Mouse (Mus musculus) embryonic facial prominence, embryonic 11.5 days (tissue): Measurements from ENCODE around the gene 9130409I23Rik. TPM values are rescaled to one million over a fixed set of nuclear protein-coding genes. Genes with fewer than 3 reads are reported as not detected.

Source experiments
- ATAC-seq: fragments of 200-750 bp; cut with Nextera tagmentation; replicated peaks from 2 replicates; pipeline ENCODE4 v1.8.0; 2017; ENCODE audit warnings: low read depth; ENCODE audit not compliant: insufficient number of reproducible peaks, low FRiP score, low TSS enrichment
- DNase-seq: peaks from one replicate; pipeline ENCODE4 v3.0.0-alpha.2; 2015; ENCODE audit warnings: low spot score
- H3K27ac ChIP-seq: fragments of 300-500 bp; sonication (generic); replicated peaks from 2 replicates; pipeline ENCODE4 v1.5.1; 2014; ENCODE audit warnings: mild to moderate bottlenecking, low read depth, low read length, control low read depth
- H3K27me3 ChIP-seq: fragments of 300-500 bp; sonication (generic); 2 replicates; pipeline ENCODE4 v1.6.1; 2014; ENCODE audit warnings: mild to moderate bottlenecking, low read length, moderate library complexity, mixed read lengths; ENCODE audit not compliant: control insufficient read depth, insufficient read depth
- H3K36me3 ChIP-seq: fragments of 300-500 bp; sonication (generic); replicated peaks from 2 replicates; pipeline ENCODE4 v1.6.1; 2014; ENCODE audit warnings: low read depth, mild to moderate bottlenecking, low read length, moderate library complexity, mixed read lengths; ENCODE audit not compliant: control insufficient read depth, insufficient read depth
- H3K4me1 ChIP-seq: fragments of 300-500 bp; sonication (generic); 2 replicates; pipeline ENCODE4 v1.6.1; 2014; ENCODE audit warnings: low read length, mixed read lengths; ENCODE audit not compliant: control insufficient read depth, insufficient read depth
- H3K4me2 ChIP-seq: fragments of 300-500 bp; sonication (generic); 2 replicates; pipeline ENCODE4 v1.6.1; 2014; ENCODE audit warnings: low read depth, mild to moderate bottlenecking, control low read depth, low read length, moderate library complexity
- H3K4me3 ChIP-seq: fragments of 300-500 bp; sonication (generic); 2 replicates; pipeline ENCODE4 v1.5.1; 2014; ENCODE audit warnings: low read depth, low read length, control low read depth
- H3K9ac ChIP-seq: fragments of 300-500 bp; sonication (generic); replicated peaks from 2 replicates; pipeline ENCODE4 v1.6.1; 2014; ENCODE audit warnings: mild to moderate bottlenecking, control low read depth, low read length
- H3K9me3 ChIP-seq: fragments of 300-500 bp; sonication (generic); replicated peaks from 2 replicates; pipeline ENCODE4 v1.6.1; 2016; ENCODE audit warnings: mild to moderate bottlenecking, low read length, inconsistent platforms, mixed read lengths; ENCODE audit not compliant: control insufficient read depth
- WGBS: fragments of 180-500 bp; shearing (Covaris S2); extraction: QIAGEN DNeasy Blood & Tissue Kit; methylation state at CpG from one replicate; pipeline ENCODE4 v1.1.7; 2014; 5-methylcytosine and 5-hydroxymethylcytosine counted together
- polyA plus RNA-seq: library from polyadenylated mRNA; unstranded; fragments of >200 nt; fragmentation: Nextera tagmentation; extraction: Ambion mirVana; gene quantifications from 2 replicates; pipeline ENCODE4 v1.2.1, GENCODE M21; 2014

Gene 9130409I23Rik
- not detected in 2 replicates for polyA plus RNA-seq

DNA sequence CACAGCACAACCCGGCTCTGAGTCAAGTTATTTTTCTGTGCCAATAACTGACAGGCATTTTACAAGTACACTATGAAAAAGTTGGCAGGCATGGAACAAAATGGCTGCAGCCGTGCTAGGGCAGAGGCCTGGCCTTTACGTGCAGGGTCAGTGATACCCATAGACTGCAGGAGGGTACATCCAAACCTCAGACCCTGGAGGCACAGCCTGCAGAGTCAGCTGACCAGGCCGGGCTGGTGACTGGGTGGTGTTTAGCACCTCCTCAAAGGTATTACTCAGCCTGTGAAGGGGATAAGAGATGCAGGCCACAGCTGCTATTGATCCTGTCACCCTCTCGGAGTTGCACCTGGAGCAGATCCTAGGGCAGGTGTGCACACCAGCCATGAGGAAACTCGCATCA lies at the start of gene 9130409I23Rik:
Gene 9130409I23Rik (plus strand): TSS at position 301 of the 400 bp plus-strand sequence.
- Histone ChIP-seq H3K36me3 (no peaks in the 10 kb centered on the region), H3K27me3 (no peaks in the 10 kb centered on the region), H3K4me3 (no peak within 1 kb of the TSS), H3K4me1 (no peaks in the 10 kb centered on the region), H3K9ac (no peak within 1 kb of the TSS), H3K27ac (no peak within 1 kb of the TSS), H3K9me3 (no peaks in the 10 kb centered on the region), H3K4me2 (no peak within 1 kb of the TSS)
- WGBS = 85% methylated on average over 6 of the region's 6 CpGs
- ATAC-seq (no peak), DNase-seq (no peak)

DNA sequence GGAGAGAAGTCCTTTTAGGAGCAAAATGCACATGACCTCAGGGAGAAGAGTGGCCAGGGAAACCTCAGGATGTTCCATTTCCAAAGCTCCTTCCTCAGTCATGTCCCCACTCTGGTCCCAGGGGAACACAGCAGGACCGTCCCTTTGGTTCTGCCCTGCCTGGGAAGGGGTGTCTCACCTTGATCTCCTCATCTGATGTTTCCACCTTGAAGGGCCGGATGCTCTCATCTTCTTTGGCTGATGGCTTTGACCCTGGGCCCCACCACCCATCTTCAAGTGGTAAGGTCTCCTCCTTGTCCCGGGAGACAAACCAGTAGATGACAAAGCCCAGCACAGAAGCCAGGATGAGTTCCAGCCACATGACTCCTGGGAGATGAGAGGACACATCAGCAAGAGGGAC lies 49.4 kb upstream of the 9130409I23Rik start:
- H3K9ac ChIP-seq = no peak overlapping the region
- ATAC-seq = no peak
- WGBS = 86% methylated on average over 3 of the region's 3 CpGs

DNA sequence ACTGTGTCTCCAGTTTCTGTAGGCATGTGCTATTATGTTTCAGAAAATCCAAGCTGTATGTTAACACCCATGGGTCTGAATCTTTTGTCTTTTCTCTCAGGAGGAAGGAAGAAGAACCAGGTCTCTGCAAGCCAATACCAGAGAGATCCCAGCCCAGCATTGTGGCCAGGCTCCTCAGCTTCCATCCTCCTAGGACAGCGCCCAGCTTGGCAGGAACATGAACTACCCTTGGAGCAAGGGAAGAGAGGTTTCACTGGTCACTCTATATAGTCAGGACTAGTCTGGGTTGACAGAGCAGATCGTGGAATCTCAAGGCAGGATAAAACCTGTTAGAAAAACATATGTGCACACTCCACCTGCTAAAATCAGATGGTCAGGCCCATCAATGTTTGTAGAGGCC lies 47.2 kb upstream of the 9130409I23Rik start:
- Histone ChIP-seq H3K27ac (no peak overlapping the region), H3K9ac (no peak overlapping the region), H3K4me3 (no peak overlapping the region), H3K27me3 (no peaks in the 10 kb centered on the region), H3K4me2 (no peak overlapping the region), H3K4me1 (no peaks in the 10 kb centered on the region), H3K36me3 (no peaks in the 10 kb centered on the region), H3K9me3 (no peaks in the 10 kb centered on the region)
- no peak for ATAC-seq
- 81% methylated on average over 2 of the region's 2 CpGs for WGBS
- DNase-seq = no peak

More for the DNA sequence above, 49.4 kb upstream of the 9130409I23Rik start:
- no peaks in the 10 kb centered on the region for H3K36me3 ChIP-seq
- no peak overlapping the region for H3K4me3 ChIP-seq
- H3K4me2 ChIP-seq = no peak overlapping the region
- H3K27me3 ChIP-seq = no peaks in the 10 kb centered on the region
- DNase-seq = no peak
- H3K9me3 ChIP-seq = no peaks in the 10 kb centered on the region
- H3K4me1 ChIP-seq = no peaks in the 10 kb centered on the region
- no peak overlapping the region for H3K27ac ChIP-seq

DNA sequence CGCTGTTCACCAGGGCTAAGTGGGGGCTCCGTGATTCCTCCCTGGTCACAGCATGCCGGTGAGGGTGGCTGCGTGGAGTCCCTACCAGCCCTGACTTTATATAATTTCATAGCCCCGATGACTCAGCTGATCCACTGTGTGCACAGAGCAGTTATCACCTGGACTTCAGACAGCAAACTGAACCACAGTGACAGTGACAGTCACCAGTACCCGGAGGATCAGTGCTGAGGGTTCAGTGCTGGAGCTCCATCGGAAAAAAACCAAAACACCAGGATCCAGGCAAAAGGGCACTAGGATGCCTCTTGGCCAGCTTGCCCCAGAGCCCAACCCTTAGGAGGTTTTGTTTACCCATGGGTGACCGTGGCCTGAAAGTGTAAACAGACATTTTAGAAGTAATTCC lies 45.7 kb upstream of the 9130409I23Rik start:
- no peak for ATAC-seq
- DNase-seq = no peak
- Histone ChIP-seq H3K27me3 (no peaks in the 10 kb centered on the region), H3K4me3 (no peak overlapping the region), H3K9ac (no peak overlapping the region), H3K27ac (no peak overlapping the region), H3K4me1 (no peaks in the 10 kb centered on the region), H3K36me3 (no peaks in the 10 kb centered on the region), H3K9me3 (no peaks in the 10 kb centered on the region), H3K4me2 (no peak overlapping the region)
- 87% methylated on average over 8 of the region's 8 CpGs for WGBS

DNA sequence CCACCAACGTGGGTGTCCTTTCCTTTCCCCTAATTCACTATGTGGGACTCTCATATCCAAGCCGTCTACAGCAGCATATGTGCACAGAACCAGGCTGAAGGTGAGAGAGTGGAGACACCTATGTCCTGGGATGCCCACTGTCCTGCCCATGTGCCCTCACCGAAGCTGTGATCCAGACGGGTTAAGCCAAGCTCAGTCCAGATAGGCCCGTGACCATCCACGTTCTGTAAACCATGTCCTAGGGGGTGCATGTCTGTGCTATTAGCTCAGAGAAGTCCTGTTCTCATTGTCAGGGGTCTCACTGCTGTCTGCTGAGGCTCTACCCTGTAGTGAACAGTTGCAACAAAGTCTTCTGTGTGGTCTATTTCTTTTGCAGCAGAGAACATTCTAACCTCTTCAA lies 43.2 kb upstream of the 9130409I23Rik start:
- H3K4me1 ChIP-seq = no peaks in the 10 kb centered on the region
- ATAC-seq = no peak
- H3K36me3 ChIP-seq = no peaks in the 10 kb centered on the region
- DNase-seq = no peak
- H3K27ac ChIP-seq = no peak overlapping the region
- no peak overlapping the region for H3K9ac ChIP-seq
- H3K4me3 ChIP-seq = no peak overlapping the region
- no peaks in the 10 kb centered on the region for H3K9me3 ChIP-seq
- no peak overlapping the region for H3K4me2 ChIP-seq
- 87% methylated on average over 6 of the region's 6 CpGs for WGBS
- H3K27me3 ChIP-seq = no peaks in the 10 kb centered on the region

DNA sequence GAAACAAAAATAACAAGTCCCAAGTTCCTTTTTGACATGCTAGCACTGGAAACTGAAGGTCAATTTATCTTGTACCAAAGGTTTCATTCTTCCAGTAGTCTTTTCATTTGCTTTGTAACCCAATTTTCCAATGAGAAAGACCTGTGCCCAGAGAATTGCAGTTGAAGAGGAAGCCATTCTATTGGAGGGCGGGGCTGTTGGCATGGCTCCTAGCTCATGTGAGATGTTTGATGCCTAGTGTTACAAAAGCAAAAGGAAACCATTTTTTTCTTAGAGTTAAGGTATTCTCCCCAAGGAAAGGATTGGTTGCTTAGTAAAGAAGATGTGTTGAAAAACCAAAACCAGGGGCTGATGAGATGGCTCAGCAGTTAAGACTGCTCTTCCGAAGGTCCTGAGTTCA lies 42.8 kb upstream of the 9130409I23Rik start:
- Histone ChIP-seq H3K4me2 (no peak overlapping the region), H3K9ac (no peak overlapping the region), H3K9me3 (no peaks in the 10 kb centered on the region), H3K36me3 (no peaks in the 10 kb centered on the region), H3K4me3 (no peak overlapping the region), H3K27me3 (no peaks in the 10 kb centered on the region), H3K4me1 (no peaks in the 10 kb centered on the region), H3K27ac (no peak overlapping the region)
- no peak for ATAC-seq
- WGBS = 99% methylated on average over 2 of the region's 2 CpGs
- no peak for DNase-seq

DNA sequence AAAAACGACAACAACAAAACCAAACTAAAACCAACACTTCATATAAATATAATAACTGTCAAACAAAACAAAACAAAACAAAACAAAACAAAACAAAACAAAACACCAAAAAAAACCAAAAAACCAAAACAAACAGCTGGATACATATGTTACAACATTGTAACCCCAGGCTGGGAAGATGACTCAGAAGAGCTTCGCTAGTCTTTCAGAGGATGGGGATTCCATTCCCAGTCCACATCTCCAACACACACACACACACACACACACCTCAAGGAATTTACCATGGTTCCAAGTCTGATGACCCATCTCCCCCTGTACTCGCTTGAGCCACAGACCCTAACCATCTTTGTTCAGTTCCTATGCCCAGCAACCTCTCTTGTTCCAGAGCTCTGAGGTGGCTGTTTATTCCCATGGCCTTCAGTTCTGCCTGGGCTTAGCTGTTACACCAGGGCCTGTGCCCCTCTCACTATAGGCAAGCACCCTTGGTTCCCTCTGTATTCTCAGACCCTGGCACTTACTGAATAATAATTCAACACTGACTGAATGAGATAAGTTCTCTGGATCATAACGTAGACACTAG lies 41.9 kb upstream of the 9130409I23Rik start:
- H3K4me1 ChIP-seq = no peaks in the 10 kb centered on the region
- no peaks in the 10 kb centered on the region for H3K27me3 ChIP-seq
- WGBS = 88% methylated on average over 4 of the region's 4 CpGs
- ATAC-seq = no peak
- no peaks in the 10 kb centered on the region for H3K9me3 ChIP-seq
- no peak overlapping the region for H3K4me3 ChIP-seq
- H3K27ac ChIP-seq = no peak overlapping the region
- no peaks in the 10 kb centered on the region for H3K36me3 ChIP-seq
- DNase-seq = no peak
- no peak overlapping the region for H3K4me2 ChIP-seq
- H3K9ac ChIP-seq = no peak overlapping the region

DNA sequence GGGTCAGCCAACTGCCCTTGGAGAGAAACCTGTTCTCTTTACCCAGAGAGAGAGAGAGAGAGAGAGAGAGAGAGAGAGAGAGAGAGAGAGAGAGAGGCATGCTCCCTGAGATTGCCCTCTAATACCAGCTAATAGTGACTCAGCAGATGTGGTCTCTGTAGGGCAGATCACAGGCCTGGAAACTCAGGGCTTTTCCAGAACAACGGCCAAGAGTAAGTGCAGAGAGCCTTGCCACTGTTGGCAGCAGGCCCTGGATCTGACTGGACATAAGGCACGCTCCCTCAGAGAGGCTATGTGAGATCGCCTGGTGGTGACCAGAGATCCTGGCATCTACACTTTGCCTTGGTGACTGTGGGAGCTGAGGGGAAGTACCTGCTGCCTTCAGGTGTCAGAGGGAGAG lies 41.3 kb upstream of the 9130409I23Rik start:
- H3K9ac ChIP-seq = no peak overlapping the region
- ATAC-seq = no peak
- no peak for DNase-seq
- no peaks in the 10 kb centered on the region for H3K36me3 ChIP-seq
- no peak overlapping the region for H3K27ac ChIP-seq
- no peak overlapping the region for H3K4me2 ChIP-seq
- H3K27me3 ChIP-seq = no peaks in the 10 kb centered on the region
- no peaks in the 10 kb centered on the region for H3K9me3 ChIP-seq
- no peaks in the 10 kb centered on the region for H3K4me1 ChIP-seq
- 82% methylated on average over 3 of the region's 3 CpGs for WGBS
- no peak overlapping the region for H3K4me3 ChIP-seq
